Mouse (Mus musculus) kidney, postnatal 4 days (tissue): ENCODE data around the gene Vmn1r34.
"Not testable (repeated sequence)": the region's sequence is repeated elsewhere in the genome, so short reads cannot be mapped to it uniquely, and the experiment has no call there.

Experiments
- DNase-seq, 2 experiments: peaks; one replicate each; pipeline ENCODE4 v3.0.0; 2021; ENCODE audit warnings: mixed read lengths in 2 of 2

Gene Vmn1r34

DNA sequence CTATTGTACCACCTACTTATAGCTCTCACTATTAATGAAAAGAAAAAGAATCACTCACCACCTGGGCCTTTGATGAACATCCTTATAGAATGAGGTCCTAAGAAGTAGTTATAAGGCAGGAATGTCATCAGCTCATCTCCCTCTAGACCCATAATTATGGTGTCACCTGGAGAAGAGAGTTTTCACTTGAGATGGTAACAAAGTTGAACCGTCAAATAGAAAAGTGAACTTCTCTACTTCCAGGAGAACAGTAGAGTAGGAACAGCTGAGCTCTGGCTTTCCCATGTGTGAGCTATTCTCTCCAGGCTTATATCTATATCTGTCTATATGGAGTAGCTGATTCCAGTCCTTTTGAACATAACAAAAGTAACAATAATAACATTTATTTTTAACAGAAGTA lies at the start of gene Vmn1r34:
Gene Vmn1r34, minus strand, starts transcription at position 101 of the 400 bp plus-strand sequence.
- DNase-seq, result no peak

DNA sequence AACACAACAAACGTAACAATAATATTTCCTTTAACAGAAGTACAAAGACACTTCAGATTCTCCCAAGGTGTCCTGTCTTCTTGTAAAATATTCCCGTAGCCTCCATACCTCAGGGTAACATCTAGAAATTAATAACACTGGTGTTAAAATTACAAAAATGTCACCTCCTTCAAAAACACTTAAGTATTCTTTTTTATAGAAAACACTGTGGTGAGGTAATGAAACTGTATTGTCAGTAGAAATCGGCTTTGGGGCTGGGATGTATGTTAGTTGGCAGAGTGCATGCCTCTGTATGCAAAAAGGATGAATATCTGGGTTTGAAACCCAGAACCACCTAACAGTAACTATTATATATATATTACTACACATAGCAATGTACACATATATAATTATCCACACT lies 42.1 kb upstream of the Vmn1r34 start, which contains the start of gene Vmn1r35:
Gene Vmn1r35, minus strand, starts transcription at position 101 of the 400 bp plus-strand sequence.
- DNase-seq, result no peak

- not testable (repeated sequence) for DNase-seq
Observed at GRCm38 (mm10) chr6:66618182-66618581, 25.5 kb downstream of the Vmn1r34 start, which contains the start of gene Vmn1r33. Gene Vmn1r33 (minus strand): TSS chr6:66618282.

GRCm38 (mm10) chr6:66595804-66596203 lies 47.9 kb downstream of the Vmn1r34 start:
- DNase-seq, result no peak
